In the genomic region with DNA sequence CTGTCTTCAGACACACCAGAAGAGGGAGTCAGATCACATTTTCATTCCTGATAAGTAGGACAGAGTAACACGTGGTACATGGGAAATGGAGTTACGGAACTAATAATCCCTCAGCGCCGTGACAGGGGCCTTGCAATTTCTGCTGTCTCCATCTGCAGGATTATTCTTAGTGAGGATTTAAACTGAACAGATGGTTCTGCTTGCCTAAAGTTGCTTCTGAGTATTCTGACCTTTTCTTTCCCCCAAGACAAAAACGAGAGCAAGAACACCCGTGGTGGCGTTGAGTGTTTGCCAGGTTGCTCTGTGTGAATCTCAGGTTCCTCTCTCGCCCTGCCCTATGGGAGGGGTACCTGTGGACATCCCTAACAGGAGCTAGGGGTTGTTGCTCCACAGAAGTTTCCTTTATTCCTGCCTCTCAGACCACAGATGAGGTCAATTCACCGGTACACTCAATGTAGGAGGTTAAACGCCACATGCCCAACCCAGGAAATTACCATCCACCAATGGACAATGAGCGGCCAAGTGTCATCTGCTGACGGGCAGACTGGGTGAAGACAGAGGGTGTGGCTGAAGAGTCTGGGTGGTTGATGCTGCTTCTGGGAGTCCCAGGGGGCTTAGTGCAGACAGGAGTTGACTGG, we compare ENCODE assay signal across 13 mouse cellular contexts. TPM values are rescaled to one million over a fixed set of nuclear protein-coding genes. Genes with fewer than 3 reads are reported as not detected.
DNase-seq lines count a peak whose midpoint lies in the region; ATAC-seq lines count a peak whose summit lies in the region.
"Had no signal": no experiment of that assay in that cellular context is flagged by ENCODE, and none has a peak within 500 bp of the region (broad histone marks: within the 10 kb centered on the region; RNA-seq: fewer than 3 reads in every experiment).

No protein-coding gene starts in this region.

- H3K27me3 ChIP-seq in forebrain, embryonic 14.5 days (replicated peaks; ENCODE audit: control insufficient read depth, insufficient read depth, low read length), result no peaks in the 10 kb centered on the region
- H3K27me3 ChIP-seq: liver, embryonic 15.5 days; stomach, embryonic 15.5 days had no signal

- 84% methylated on average over 12 of the region's 12 CpGs for WGBS in forebrain, embryonic 14.5 days

- H3K36me3 ChIP-seq in forebrain, embryonic 14.5 days (ENCODE audit: control insufficient read depth, insufficient read depth, low read length), result no peaks in the 10 kb centered on the region
- H3K36me3 ChIP-seq: liver, embryonic 15.5 days; midbrain, embryonic 10.5 days; stomach, embryonic 15.5 days had no signal

- H3K9me3 ChIP-seq in forebrain, embryonic 14.5 days (replicated peaks; ENCODE audit: control insufficient read depth, low read length), result no peaks in the 10 kb centered on the region
- H3K9me3 ChIP-seq: liver, embryonic 15.5 days; midbrain, embryonic 10.5 days; stomach, embryonic 15.5 days had no signal

- no peak for ATAC-seq in forebrain, embryonic 14.5 days

- H3K4me1 ChIP-seq in forebrain, embryonic 14.5 days (ENCODE audit: control insufficient read depth, insufficient read depth, low read length), result no peaks in the 10 kb centered on the region
- H3K4me1 ChIP-seq: liver, embryonic 15.5 days; midbrain, embryonic 10.5 days; stomach, embryonic 15.5 days had no signal

- no peak overlapping the region for H3K9ac ChIP-seq in forebrain, embryonic 14.5 days (ENCODE audit: low read length)
- H3K9ac ChIP-seq: liver, embryonic 15.5 days; stomach, embryonic 15.5 days had no signal

- H3K27ac ChIP-seq in forebrain, embryonic 14.5 days (ENCODE audit: low read depth, low read length), result no peak overlapping the region
- H3K27ac ChIP-seq: left cerebral cortex, adult 2 months; liver, embryonic 15.5 days; midbrain, embryonic 10.5 days; stomach, embryonic 15.5 days had no signal

- no peak overlapping the region for H3K4me2 ChIP-seq in forebrain, embryonic 14.5 days (ENCODE audit: low read length)
- H3K4me2 ChIP-seq: liver, embryonic 15.5 days; stomach, embryonic 15.5 days had no signal

- no peak overlapping the region for H3K4me3 ChIP-seq in forebrain, embryonic 14.5 days (ENCODE audit: low read depth, low read length)
- H3K4me3 ChIP-seq: left cerebral cortex, adult 2 months; liver, embryonic 15.5 days; midbrain, embryonic 10.5 days; stomach, embryonic 15.5 days had no signal

- DNase-seq in retina, adult 2 months (ENCODE audit: low read depth, low spot score), result peak; percentile 73
- DNase-seq in retina, embryonic 14.5 days (ENCODE audit: low spot score), result no peak
- DNase-seq in cerebellum, adult 11 months, result peak; percentile 52
- DNase-seq in induced T-regulatory cell, adult 2 months (ENCODE audit: low read depth), result peak; percentile 69
- no peak for DNase-seq in forebrain, embryonic 14.5 days (ENCODE audit: low spot score)
- no peak for DNase-seq in thymus, postnatal 4 days
- DNase-seq in lung, postnatal 4 days, result no peak
- DNase-seq: heart, postnatal 4 days; kidney, postnatal 10 days had no signal

RNA-seq across cellular contexts. Expression of a gene that starts 21.7 kb away (rescaled TPM):
- 8.7 and 12.1 TPM in 2 replicates for polyA plus RNA-seq in forebrain, embryonic 14.5 days (2014; fragmentation: Nextera tagmentation; extraction: Ambion mirVana)

RNA-seq across cellular contexts. Expression of a gene that starts 23.3 kb away (rescaled TPM):
- polyA plus RNA-seq in forebrain, embryonic 14.5 days (2014; fragmentation: Nextera tagmentation; extraction: Ambion mirVana), result 0.17 and 0.33 TPM in 2 replicates

RNA-seq across cellular contexts. Expression of a gene that starts 49.3 kb away (rescaled TPM):
- polyA plus RNA-seq in forebrain, embryonic 14.5 days (2014; fragmentation: Nextera tagmentation; extraction: Ambion mirVana), result 94.0 and 94.2 TPM in 2 replicates

RNA-seq across cellular contexts. Expression of a gene that starts 53.2 kb away (rescaled TPM):
- 593 and 826 TPM in 2 replicates for polyA plus RNA-seq in forebrain, embryonic 14.5 days (2014; fragmentation: Nextera tagmentation; extraction: Ambion mirVana)

Comparison
In these comparisons a context has a peak if more than half of its experiments do, and no peak if none do; other contexts are left out.
1. DNase-seq: peak in retina, adult 2 months (single experiment), cerebellum, adult 11 months (single experiment) and induced T-regulatory cell, adult 2 months (single experiment); none in retina, embryonic 14.5 days (single experiment), forebrain, embryonic 14.5 days (single experiment), thymus, postnatal 4 days (single experiment) and lung, postnatal 4 days (0 of 2).